Mouse (Mus musculus) heart, adult 11 months (tissue): ENCODE results near the gene Tspan11.

ENCODE experiments used
- DNase-seq: peaks from one replicate; pipeline ENCODE4 v3.0.0; 2022

Gene Tspan11

GRCm38 (mm10) chr6:127887511-127888421 is at the start of gene Tspan11:
Gene Tspan11, plus strand, starts transcription at chr6:127887589.
- DNase-seq: peak; percentile 94

GRCm38 (mm10) chr6:127837910-127838309 is 49.5 kb upstream of the Tspan11 start:
- DNase-seq: peak; percentile 70

GRCm38 (mm10) chr6:127839538-127839937 is 47.9 kb upstream of the Tspan11 start:
- DNase-seq: peak; percentile 61

- DNase-seq: peak; percentile 85
Measured at GRCm38 (mm10) chr6:127840171-127840570, 47.2 kb upstream of the Tspan11 start.

GRCm38 (mm10) chr6:127841326-127841725 is 46.1 kb upstream of the Tspan11 start:
- peak; percentile 71 for DNase-seq

GRCm38 (mm10) chr6:127846521-127846920 is 40.9 kb upstream of the Tspan11 start:
- DNase-seq: peak; percentile 82

- DNase-seq: peak; percentile 83
Measured at GRCm38 (mm10) chr6:127849496-127849895, 37.9 kb upstream of the Tspan11 start.

- peak; percentile 82 for DNase-seq
Measured at GRCm38 (mm10) chr6:127851611-127852010, 35.8 kb upstream of the Tspan11 start.

- no peak for DNase-seq
Measured at GRCm38 (mm10) chr6:127853241-127853640, 34.1 kb upstream of the Tspan11 start.

- peak; percentile 86 for DNase-seq
Measured at GRCm38 (mm10) chr6:127853771-127854687, 33.4 kb upstream of the Tspan11 start.

GRCm38 (mm10) chr6:127854688-127855013 is 32.7 kb upstream of the Tspan11 start:
- peak; percentile 68 for DNase-seq

- peak; percentile 68 for DNase-seq
Measured at GRCm38 (mm10) chr6:127855711-127856295, 31.6 kb upstream of the Tspan11 start.

GRCm38 (mm10) chr6:127861951-127862350 is 25.4 kb upstream of the Tspan11 start:
- DNase-seq: peak; percentile 17

GRCm38 (mm10) chr6:127865391-127865790 is 22.0 kb upstream of the Tspan11 start:
- no peak for DNase-seq

- peak; percentile 85 for DNase-seq
Measured at GRCm38 (mm10) chr6:127868546-127868945, 18.8 kb upstream of the Tspan11 start.

- peak; percentile 31 for DNase-seq
Measured at GRCm38 (mm10) chr6:127869121-127869520, 18.3 kb upstream of the Tspan11 start.

GRCm38 (mm10) chr6:127870345-127871324 is 16.8 kb upstream of the Tspan11 start:
- DNase-seq: peak; percentile 90

- DNase-seq: peak; percentile 65
Measured at GRCm38 (mm10) chr6:127871436-127871835, 16.0 kb upstream of the Tspan11 start.

- no peak for DNase-seq
Measured at GRCm38 (mm10) chr6:127872581-127872980, 14.8 kb upstream of the Tspan11 start.

- no peak for DNase-seq
Measured at GRCm38 (mm10) chr6:127875883-127876282, 11.5 kb upstream of the Tspan11 start.

GRCm38 (mm10) chr6:127876436-127876835 is 11.0 kb upstream of the Tspan11 start:
- DNase-seq: no peak

GRCm38 (mm10) chr6:127877026-127877425 is 10.4 kb upstream of the Tspan11 start:
- peak; percentile 93 for DNase-seq
